Mouse (Mus musculus) layer of hippocampus, postnatal 14 days (tissue): Measurements from ENCODE around the gene Supt5. TPM values are rescaled to one million over a fixed set of nuclear protein-coding genes. Genes with fewer than 3 reads are reported as not detected.
A peak's percentile ranks its signal among the peaks of the same experiment; 100 is the strongest.
"Not testable (repeated sequence)": the region's sequence is repeated elsewhere in the genome, so short reads cannot be mapped to it uniquely, and the experiment has no call there.

ENCODE experiments used
- DNase-seq, 2 experiments: peaks; one replicate each; pipeline ENCODE4 v3.0.0; 2021 to 2022; ENCODE audit warnings: low spot score in 2 of 2, mixed read lengths in 1 of 2
- long read RNA-seq, 2 experiments: library from polyadenylated mRNA; stranded (forward); transcript quantifications; one replicate each; pipeline ENCODE4 v2.0.0; 2021
- total RNA-seq, 2 experiments: library from RNA; stranded (reverse); gene quantifications; 2 replicates each; pipeline ENCODE4 v1.2.3; 2021

The Supt5 gene
- total RNA-seq = 100 to 1,000 TPM; 109 TPM
- long read RNA-seq, experiment 1, partial matches to known transcripts = 25 of 33 reads
- long read RNA-seq, experiment 1, other reads (novel, unspliced or antisense) = 8 of 33 reads
- long read RNA-seq, experiment 2, partial matches to known transcripts = 30 of 44 reads
- long read RNA-seq, experiment 2, other reads (novel, unspliced or antisense) = 13 of 44 reads

GRCm38 (mm10) chr7:28338108-28338998, at the start of gene Supt5:
Supt5 (minus strand) TSS chr7:28338746.
- peak; percentile 93 to 97 for DNase-seq

GRCm38 (mm10) chr7:28387384-28387783, 48.8 kb upstream of the Supt5 start:
- DNase-seq = not testable (repeated sequence)

GRCm38 (mm10) chr7:28386877-28387276, 48.3 kb upstream of the Supt5 start:
- DNase-seq = not testable (repeated sequence)

- DNase-seq = peak; percentile 71 to 81
Observed at GRCm38 (mm10) chr7:28386462-28386861, 47.9 kb upstream of the Supt5 start.

GRCm38 (mm10) chr7:28386007-28386406, 47.5 kb upstream of the Supt5 start:
- DNase-seq = no peak

GRCm38 (mm10) chr7:28385196-28385595, 46.6 kb upstream of the Supt5 start:
- no peak for DNase-seq

GRCm38 (mm10) chr7:28384162-28384561, 45.6 kb upstream of the Supt5 start:
- DNase-seq = no peak

- no peak for DNase-seq
Observed at GRCm38 (mm10) chr7:28383606-28384005, 45.1 kb upstream of the Supt5 start.

- peak in 1 of 2 experiments; percentile 65 for DNase-seq
Observed at GRCm38 (mm10) chr7:28382981-28383396, 44.4 kb upstream of the Supt5 start.

GRCm38 (mm10) chr7:28382347-28382951, 43.9 kb upstream of the Supt5 start:
- no peak for DNase-seq

GRCm38 (mm10) chr7:28381938-28382337, 43.4 kb upstream of the Supt5 start:
- DNase-seq = peak in 1 of 2 experiments; percentile 29

- DNase-seq = no peak
Observed at GRCm38 (mm10) chr7:28381017-28381790, 42.7 kb upstream of the Supt5 start.

- DNase-seq = no peak
Observed at GRCm38 (mm10) chr7:28380237-28381016, 41.9 kb upstream of the Supt5 start, which contains the start of gene Zfp36. Zfp36 (minus strand) TSS chr7:28380253.

- DNase-seq = peak; percentile 81 to 83
Observed at GRCm38 (mm10) chr7:28378769-28379651, 40.5 kb upstream of the Supt5 start.

- DNase-seq = no peak
Observed at GRCm38 (mm10) chr7:28378066-28378690, 39.6 kb upstream of the Supt5 start.

- DNase-seq = no peak
Observed at GRCm38 (mm10) chr7:28377190-28378065, 38.9 kb upstream of the Supt5 start.

GRCm38 (mm10) chr7:28376011-28376771, 37.6 kb upstream of the Supt5 start:
- DNase-seq = no peak
